Mouse (Mus musculus): Measurements from ENCODE around the gene Lcn2.

Lcn2 gene

DNA sequence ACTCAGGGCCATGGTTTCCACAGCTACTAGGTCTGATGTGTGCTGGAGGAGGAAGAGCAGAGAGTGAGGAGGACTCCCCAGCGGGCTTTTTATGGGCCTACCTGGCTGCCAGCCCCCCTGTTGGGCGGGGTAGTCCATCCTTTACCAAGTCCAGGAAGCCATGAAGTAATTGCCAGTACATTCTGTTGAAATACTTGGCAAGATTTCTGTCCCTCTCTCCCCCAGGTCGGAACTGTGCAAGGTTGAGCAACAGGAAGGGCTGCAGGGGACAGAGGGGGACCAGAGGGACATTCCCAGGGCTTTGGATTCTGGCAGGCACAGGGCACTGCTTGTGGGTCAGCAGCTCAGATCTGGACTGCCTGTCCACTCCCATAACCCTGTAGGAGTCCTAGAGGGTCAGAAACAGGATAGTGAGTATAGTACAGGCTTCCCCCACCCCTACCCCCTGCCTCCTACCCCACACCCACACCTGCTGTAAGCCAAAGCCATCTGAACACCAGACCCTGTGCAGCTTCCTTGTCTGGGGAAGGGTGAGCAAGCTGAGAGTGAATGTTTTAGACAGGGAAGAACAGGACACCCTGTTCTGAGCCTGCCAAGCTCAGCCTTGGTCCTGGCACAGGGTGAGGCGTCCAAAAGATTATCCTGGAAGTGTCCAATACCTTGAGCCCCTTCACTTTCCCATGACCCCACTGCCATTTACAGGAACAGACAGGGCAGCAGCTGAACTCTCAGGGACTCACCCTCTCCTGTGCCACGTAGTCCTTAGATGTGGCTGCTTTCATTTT is at the start of gene Lcn2:
TSS of gene Lcn2 (minus strand) at position 547 of the 785 bp plus-strand sequence.
- DNase-seq (ENCODE audit: low spot score in 2 of 2): no peak

DNA sequence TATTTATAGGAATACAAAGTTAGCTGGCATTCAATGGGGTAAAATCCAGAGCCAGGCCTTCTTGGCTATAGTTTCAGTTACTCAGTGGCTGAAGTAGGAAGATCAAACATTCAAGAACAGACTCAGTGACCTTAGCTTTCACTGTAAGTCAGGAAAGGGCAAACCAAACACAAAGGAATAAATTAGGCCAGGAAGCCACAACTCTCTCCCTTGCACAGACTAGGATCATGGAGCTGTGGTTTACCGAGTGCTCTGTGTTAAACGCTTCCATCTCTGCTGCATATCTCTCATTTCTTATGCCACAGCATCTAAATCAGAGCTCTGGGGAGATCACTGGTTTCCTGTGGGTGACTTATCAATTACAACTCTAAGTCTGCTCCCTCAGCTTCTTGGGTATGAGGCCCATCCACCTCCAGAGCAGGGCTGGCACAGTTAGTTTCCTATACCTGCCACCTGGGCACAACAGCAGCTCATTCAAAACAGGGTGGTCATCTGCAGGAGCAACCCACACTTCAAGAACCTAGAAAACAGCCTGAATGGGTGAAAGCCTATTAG is 49.6 kb upstream of the Lcn2 start:
- DNase-seq (ENCODE audit: low spot score in 2 of 2): no peak

GRCm38 (mm10) chr2:32436686-32437372 is 48.8 kb upstream of the Lcn2 start:
- DNase-seq (ENCODE audit: low spot score in 2 of 2): no peak

GRCm38 (mm10) chr2:32430701-32431676 is 42.9 kb upstream of the Lcn2 start:
- peak; percentile 86 to 92 for DNase-seq (ENCODE audit: low spot score in 2 of 2)

DNA sequence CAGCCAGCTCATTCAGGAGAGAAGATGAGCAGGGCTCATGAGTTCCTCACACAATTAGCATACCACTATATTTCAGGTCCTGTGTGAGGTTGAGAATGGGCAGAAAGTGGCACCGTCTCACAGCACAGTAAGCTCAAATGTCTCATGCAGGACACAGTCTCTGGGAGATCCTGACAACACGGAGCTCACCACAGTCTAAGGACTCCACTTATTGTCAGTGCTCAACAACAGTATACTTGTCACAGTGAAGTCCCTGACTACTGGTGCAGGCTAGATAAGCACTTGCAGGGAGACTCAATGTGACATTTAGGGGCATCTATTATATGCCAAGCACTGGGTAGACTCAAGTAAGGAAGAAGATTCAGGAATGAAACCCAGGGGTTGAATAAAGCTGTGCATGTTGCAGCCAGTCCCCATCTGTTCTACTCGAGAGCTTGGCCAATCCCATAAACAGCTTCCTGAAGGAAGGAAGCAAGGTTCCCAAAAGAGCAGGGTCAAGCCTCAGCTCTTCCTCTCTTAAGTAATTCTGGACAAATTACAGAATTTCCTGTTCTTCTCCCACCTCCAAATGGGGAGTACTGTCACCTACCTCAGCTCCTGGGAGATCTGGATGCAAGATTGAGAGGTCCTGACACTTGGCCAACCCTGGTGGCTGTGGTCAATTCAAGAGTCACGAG is 41.3 kb upstream of the Lcn2 start:
- DNase-seq (ENCODE audit: low spot score in 2 of 2): no peak

DNA sequence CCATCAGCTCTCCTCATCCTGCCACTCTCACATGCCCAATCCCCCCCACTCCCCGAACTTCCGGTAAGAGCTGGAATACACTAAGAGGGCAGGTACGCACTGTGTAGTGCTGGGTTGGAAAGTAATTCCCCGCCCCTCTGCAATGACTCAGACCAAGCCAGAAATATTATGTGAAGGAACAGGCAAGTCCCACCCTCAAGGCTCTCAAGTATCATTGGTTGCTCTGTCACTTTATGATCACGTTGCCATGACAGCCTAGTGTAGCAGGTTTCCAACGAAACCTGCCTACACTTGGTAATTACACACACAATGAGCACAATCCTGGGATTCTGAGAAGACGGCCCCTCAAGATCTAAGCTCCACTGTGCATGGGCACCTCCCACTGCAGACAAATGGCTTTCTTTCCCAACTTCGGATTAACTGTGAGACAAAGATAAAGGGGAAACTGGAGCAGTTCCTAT is 40.2 kb upstream of the Lcn2 start:
- peak; percentile 71 to 75 for DNase-seq (ENCODE audit: low spot score in 2 of 2)

- DNase-seq (ENCODE audit: low spot score in 2 of 2): no peak
Measured at GRCm38 (mm10) chr2:32427720-32428119, 39.7 kb upstream of the Lcn2 start.

- no peak for DNase-seq (ENCODE audit: low spot score in 2 of 2)
Measured at GRCm38 (mm10) chr2:32426141-32426540, 38.1 kb upstream of the Lcn2 start.

DNA sequence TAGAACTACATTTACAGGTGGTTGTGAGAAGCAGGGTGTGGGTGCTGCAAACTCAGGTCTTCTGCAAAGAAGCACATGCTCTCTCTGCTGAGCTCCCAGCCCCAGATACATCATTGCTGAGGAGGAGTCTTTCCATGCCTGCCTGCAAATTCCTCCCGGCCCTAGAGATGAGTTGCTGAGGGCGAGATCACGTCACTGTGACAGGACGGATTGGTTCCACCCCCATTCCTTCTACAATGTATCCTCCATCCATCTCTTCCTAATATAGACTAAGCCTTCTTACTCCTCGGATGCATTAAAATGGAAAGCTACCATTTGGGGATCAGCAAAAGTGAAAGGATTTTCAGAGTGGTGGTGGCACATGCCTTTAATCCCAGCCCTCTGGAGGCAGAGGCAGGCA is 37.5 kb upstream of the Lcn2 start:
- DNase-seq (ENCODE audit: low spot score in 2 of 2): peak in 1 of 2 experiments; percentile 63

- no peak for DNase-seq (ENCODE audit: low spot score in 2 of 2)
Measured at GRCm38 (mm10) chr2:32424796-32425195, 36.7 kb upstream of the Lcn2 start.

- DNase-seq (ENCODE audit: low spot score in 2 of 2): peak in 1 of 2 experiments; percentile 54
Measured at GRCm38 (mm10) chr2:32423481-32424331, 35.7 kb upstream of the Lcn2 start.

- DNase-seq (ENCODE audit: low spot score in 2 of 2): no peak
Measured at GRCm38 (mm10) chr2:32421851-32422251, 33.8 kb upstream of the Lcn2 start.

DNA sequence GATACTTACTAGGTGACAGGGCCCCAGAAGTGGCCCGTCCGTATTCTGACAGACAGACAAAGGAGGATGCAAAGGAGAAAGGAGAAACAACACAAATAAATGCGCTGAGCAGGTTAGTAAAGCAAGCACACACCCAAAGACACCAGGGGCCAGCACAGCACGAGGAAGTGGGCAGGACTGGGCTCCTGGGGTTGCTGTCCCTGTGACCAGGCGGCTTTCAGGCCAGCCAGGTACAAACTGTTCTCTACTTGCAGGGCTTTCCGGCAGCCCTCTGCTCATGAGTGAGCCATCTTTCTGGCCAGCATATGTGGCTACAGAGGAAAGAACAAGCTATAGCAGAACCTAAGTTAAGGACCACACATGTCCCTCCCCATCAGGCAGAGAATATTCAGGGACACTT is 32.6 kb upstream of the Lcn2 start:
- no peak for DNase-seq (ENCODE audit: low spot score in 2 of 2)

GRCm38 (mm10) chr2:32420066-32420608 is 32.1 kb upstream of the Lcn2 start:
- DNase-seq (ENCODE audit: low spot score in 2 of 2): no peak

GRCm38 (mm10) chr2:32419359-32419758 is 31.3 kb upstream of the Lcn2 start:
- no peak for DNase-seq (ENCODE audit: low spot score in 2 of 2)

GRCm38 (mm10) chr2:32418430-32419151 is 30.5 kb upstream of the Lcn2 start:
- no peak for DNase-seq (ENCODE audit: low spot score in 2 of 2)

GRCm38 (mm10) chr2:32417486-32417885 is 29.4 kb upstream of the Lcn2 start:
- DNase-seq (ENCODE audit: low spot score in 2 of 2): no peak

GRCm38 (mm10) chr2:32416556-32416955 is 28.5 kb upstream of the Lcn2 start:
- DNase-seq (ENCODE audit: low spot score in 2 of 2): no peak

- no peak for DNase-seq (ENCODE audit: low spot score in 2 of 2)
Measured at GRCm38 (mm10) chr2:32415801-32416200, 27.7 kb upstream of the Lcn2 start.

All from right cerebral cortex, adult 2 months (tissue).